Mouse (Mus musculus) adrenal gland, adult 2 months (tissue): ENCODE results near the gene Megf9. TPM values are rescaled to one million over a fixed set of nuclear protein-coding genes. Genes with fewer than 3 reads are reported as not detected.
A peak's percentile ranks its signal among the peaks of the same experiment; 100 is the strongest.

Experiments used
- DNase-seq: peaks from one replicate; pipeline ENCODE4 v3.0.0; 2021
- polyA plus RNA-seq: library from polyadenylated mRNA; depleted of rRNA; stranded (reverse); fragments of >200 nt; gene quantifications from 2 replicates; pipeline ENCODE4 v1.2.3, GENCODE M21; 2012; rRNA removed
- total RNA-seq, 2 experiments: library from RNA; stranded (reverse); gene quantifications; 2 replicates each; pipeline ENCODE4 v1.2.3; 2021

Megf9 gene
- total and polyA plus RNA-seq, 3 experiments = 29.3 to 54.6 (median 35.6) TPM

- no peak for DNase-seq
These were observed 114.6 kb downstream of the Megf9 start for GRCm38 (mm10) chr4:70420202-70420601.

GRCm38 (mm10) chr4:70412126-70412525, 122.7 kb downstream of the Megf9 start:
- DNase-seq = no peak

- DNase-seq = peak; percentile 98
These were observed 124.6 kb downstream of the Megf9 start, which contains the start of gene Cdk5rap2 for GRCm38 (mm10) chr4:70409994-70410721. Gene Cdk5rap2 (minus strand): TSS chr4:70410443.

GRCm38 (mm10) chr4:70409456-70409855, 125.3 kb downstream of the Megf9 start:
- no peak for DNase-seq

GRCm38 (mm10) chr4:70402109-70402819, 132.5 kb downstream of the Megf9 start:
- DNase-seq = no peak

- no peak for DNase-seq
These were observed 135.3 kb downstream of the Megf9 start for GRCm38 (mm10) chr4:70399476-70399875.

- DNase-seq = no peak
These were observed 135.7 kb downstream of the Megf9 start for GRCm38 (mm10) chr4:70399074-70399473.

GRCm38 (mm10) chr4:70398088-70398487, 136.7 kb downstream of the Megf9 start:
- DNase-seq = no peak

- DNase-seq = no peak
These were observed 138.1 kb downstream of the Megf9 start for GRCm38 (mm10) chr4:70396701-70397100.

GRCm38 (mm10) chr4:70394736-70395135, 140.1 kb downstream of the Megf9 start:
- no peak for DNase-seq

- DNase-seq = no peak
These were observed 142.9 kb downstream of the Megf9 start for GRCm38 (mm10) chr4:70391760-70392372.

- DNase-seq = no peak
These were observed 143.7 kb downstream of the Megf9 start for GRCm38 (mm10) chr4:70391073-70391472.

- no peak for DNase-seq
These were observed 148.6 kb downstream of the Megf9 start for GRCm38 (mm10) chr4:70386206-70386605.

GRCm38 (mm10) chr4:70377359-70377758, 157.4 kb downstream of the Megf9 start:
- DNase-seq = no peak

Other genes starting within 250 kb of the Megf9 start
- 10 to 100 TPM; 20.6 to 22.3 TPM for gene Cdk5rap2, start 124.6 kb downstream of the Megf9 start, total RNA-seq
- 4.5 and 4.8 TPM in 2 replicates for gene Cdk5rap2, start 124.6 kb downstream of the Megf9 start, polyA plus RNA-seq